Mouse (Mus musculus) testis, postnatal 14 days (tissue): ENCODE measurements around the gene Dhrs2.

ENCODE experiments used
- DNase-seq: peaks from one replicate; pipeline ENCODE4 v3.0.0; 2021; ENCODE audit warnings: low spot score

Dhrs2 gene

DNA sequence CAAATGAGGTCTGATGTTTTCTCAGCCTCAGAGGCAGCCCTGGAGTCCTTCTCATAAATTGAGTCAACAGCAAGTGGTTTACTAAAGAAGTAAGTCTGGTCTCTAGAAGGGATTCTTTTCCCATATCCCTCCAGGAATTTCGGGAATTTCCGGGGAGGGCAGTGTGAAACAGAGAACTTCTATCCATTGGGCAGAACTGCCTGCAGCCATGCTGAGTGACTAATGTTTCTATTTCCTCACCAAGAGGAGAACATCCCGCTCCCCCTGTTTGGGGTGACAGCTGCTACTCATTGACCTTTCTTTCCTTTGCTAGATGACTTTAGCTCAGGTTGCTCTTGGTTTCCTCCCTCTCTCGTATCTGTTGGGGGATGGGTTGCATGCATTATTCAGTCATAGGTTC is 31.8 kb downstream of the Dhrs2 start:
- no peak for DNase-seq

GRCm38 (mm10) chr14:55255443-55255842 is 33.6 kb downstream of the Dhrs2 start:
- DNase-seq, result no peak

DNA sequence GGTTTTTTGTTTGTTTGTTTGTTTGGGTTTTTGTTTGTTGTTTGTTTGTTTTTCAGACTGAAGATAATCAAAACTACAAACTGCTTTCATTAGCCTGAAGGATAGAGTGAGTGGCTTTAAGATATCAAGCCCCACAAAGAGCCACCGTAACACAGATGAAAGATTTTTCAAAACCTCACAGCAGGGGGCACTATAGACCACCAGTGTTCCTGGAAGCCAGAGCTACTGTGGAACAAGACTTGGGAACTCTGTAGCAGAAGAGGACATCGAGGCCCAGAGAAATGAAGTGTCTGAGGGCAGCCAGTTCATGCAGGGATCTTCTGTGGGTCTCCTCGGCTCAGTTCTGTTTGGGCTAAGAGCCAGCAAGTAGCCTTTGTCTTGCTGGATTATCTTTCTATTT is 49.4 kb downstream of the Dhrs2 start:
- DNase-seq, result no peak

GRCm38 (mm10) chr14:55273023-55273422 is 51.2 kb downstream of the Dhrs2 start:
- no peak for DNase-seq

GRCm38 (mm10) chr14:55274810-55275209 is 53.0 kb downstream of the Dhrs2 start:
- no peak for DNase-seq

- no peak for DNase-seq
Measured at GRCm38 (mm10) chr14:55279322-55280069, 57.7 kb downstream of the Dhrs2 start.
